25 mouse cellular contexts compared by ENCODE assay signal in genomic region chr9:95961058-95961457, GRCm38 (mm10).
"Had no signal": no experiment of that assay in that cellular context is flagged by ENCODE, and none has a peak within 500 bp of the region (broad histone marks: within the 10 kb centered on the region; RNA-seq: fewer than 3 reads in every experiment).

No protein-coding gene starts in this region.

- H3K9ac ChIP-seq: heart, embryonic 13.5 days; heart, embryonic 15.5 days; hindbrain, embryonic 13.5 days; hindbrain, embryonic 15.5 days; kidney, embryonic 15.5 days; limb, embryonic 12.5 days; liver, embryonic 13.5 days; liver, embryonic 15.5 days had no signal

- H3K4me1 ChIP-seq: kidney, embryonic 15.5 days; limb, embryonic 10.5 days had no signal

- DNase-seq: gastrocnemius, postnatal 14 days; gastrocnemius, postnatal 36 days; heart, adult 11 months; heart, adult 2 months; heart, postnatal 14 days; heart, postnatal 36 days; kidney, adult 11 months; kidney, adult 2 months; kidney, adult 9 months; kidney, postnatal 25 days; kidney, postnatal 4 days; liver; liver, embryonic 13.5 days had no signal

- ATAC-seq: hindbrain, postnatal 0 days; intestine, embryonic 16.5 days had no signal

- H3K27me3 ChIP-seq: heart, embryonic 13.5 days; heart, embryonic 15.5 days; hindbrain, embryonic 13.5 days; hindbrain, embryonic 15.5 days; kidney, embryonic 15.5 days; limb, embryonic 12.5 days; liver, embryonic 13.5 days; liver, embryonic 15.5 days had no signal

- H3K4me3 ChIP-seq: heart, adult 2 months; heart, embryonic 13.5 days; heart, embryonic 15.5 days; hindbrain, embryonic 13.5 days; hindbrain, embryonic 15.5 days; kidney, embryonic 15.5 days; layer of hippocampus, adult 2 months; limb, embryonic 10.5 days; limb, embryonic 12.5 days; liver, embryonic 13.5 days; liver, embryonic 15.5 days had no signal

- H3K27ac ChIP-seq: heart, adult 2 months; heart, embryonic 13.5 days; heart, embryonic 15.5 days; hindbrain, embryonic 13.5 days; hindbrain, embryonic 15.5 days; hindbrain, postnatal 0 days; kidney, embryonic 15.5 days; kidney, postnatal 0 days; layer of hippocampus, adult 2 months; limb, embryonic 10.5 days; limb, embryonic 12.5 days; liver, embryonic 13.5 days; liver, embryonic 15.5 days had no signal

- H3K9me3 ChIP-seq: heart, embryonic 13.5 days; heart, embryonic 15.5 days; hindbrain, embryonic 13.5 days; hindbrain, embryonic 15.5 days; kidney, embryonic 15.5 days; limb, embryonic 10.5 days; limb, embryonic 12.5 days; liver, embryonic 13.5 days; liver, embryonic 15.5 days had no signal
